ENCODE assay signal across 8 mouse cellular contexts in genomic region chr5:122778231-122779226, GRCm38 (mm10). TPM values are rescaled to one million over a fixed set of nuclear protein-coding genes. Genes with fewer than 3 reads are reported as not detected.
DNase-seq lines count a peak whose midpoint lies in the region; ATAC-seq and TF ChIP-seq lines count a peak whose summit lies in the region.

No protein-coding gene starts in this region.

- H3K9me3 ChIP-seq in hindbrain, postnatal 0 days (ENCODE audit: low read length): no peaks in the 10 kb centered on the region
- H3K9me3 ChIP-seq in liver, embryonic 11.5 days (ENCODE audit: control insufficient read depth, low read length): no peaks in the 10 kb centered on the region; the same call in 1 of the 2 replicates
- no peaks in the 10 kb centered on the region for H3K9me3 ChIP-seq in neural tube, embryonic 15.5 days (replicated peaks)

- no peaks in the 10 kb centered on the region for H3K27me3 ChIP-seq in Patski
- H3K27me3 ChIP-seq in hindbrain, postnatal 0 days (ENCODE audit: insufficient read depth, low read length): no peaks in the 10 kb centered on the region
- no peaks in the 10 kb centered on the region for H3K27me3 ChIP-seq in liver, embryonic 11.5 days (replicated peaks; ENCODE audit: control insufficient read depth, insufficient read depth, low read length)
- H3K27me3 ChIP-seq in neural tube, embryonic 15.5 days (replicated peaks): no peaks in the 10 kb centered on the region

- TF ChIP-seq CTCF in lung, adult 2 months (IDR thresholded peaks at IDR 0.05; ENCODE audit: insufficient read depth, low read length): no peak
- no peak for TF ChIP-seq CTCF in Patski (IDR thresholded peaks at IDR 0.05)
- TF ChIP-seq CTCF in embryonic fibroblast, embryonic 13.5 days (IDR thresholded peaks at IDR 0.05; ENCODE audit: borderline replicate concordance, insufficient read depth, low read length): no peak
- no peak for TF ChIP-seq CTCF in hindbrain, postnatal 0 days (IDR thresholded peaks at IDR 0.05; ENCODE audit: low read depth)

- TF ChIP-seq POLR2A in lung, adult 2 months (IDR thresholded peaks at IDR 0.05; ENCODE audit: borderline replicate concordance, extremely low read depth, low read depth, low read length): no peak
- TF ChIP-seq POLR2A in embryonic fibroblast, embryonic 13.5 days (IDR thresholded peaks at IDR 0.05; ENCODE audit: low read depth, low read length): no peak

- H3K4me1 ChIP-seq in lung, adult 2 months (ENCODE audit: control insufficient read depth, insufficient read depth, low read length): peaks cover 8% of the 10 kb centered on the region
- 0 out of 2 replicates have a peak, but pooled peaks cover 2% of the 10 kb centered on the region for H3K4me1 ChIP-seq in embryonic fibroblast, embryonic 13.5 days (ENCODE audit: control insufficient read depth, insufficient read depth, low read length)
- H3K4me1 ChIP-seq in hindbrain, postnatal 0 days (ENCODE audit: insufficient read depth, low read length): no peaks in the 10 kb centered on the region
- peaks cover 26% of the 10 kb centered on the region for H3K4me1 ChIP-seq in liver, embryonic 11.5 days (replicated peaks; ENCODE audit: control insufficient read depth, insufficient read depth, low read length)
- peaks cover 23% of the 10 kb centered on the region for H3K4me1 ChIP-seq in neural tube, embryonic 15.5 days

- H3K4me2 ChIP-seq in hindbrain, postnatal 0 days (ENCODE audit: low read depth, low read length): peak overlapping the region; percentile 84
- peak overlapping the region; percentile 97 for H3K4me2 ChIP-seq in liver, embryonic 11.5 days
- H3K4me2 ChIP-seq in neural tube, embryonic 15.5 days: peak overlapping the region; percentile 86

- in situ Hi-C loops in Patski (cut with MboI; ENCODE audit: low pct_unique_long_range_greater_than_20kb): no loop called here

- H3K4me3 ChIP-seq in lung, adult 2 months (replicated peaks; ENCODE audit: extremely low read depth, low read depth, low read length): peak overlapping the region; percentile 85
- H3K4me3 ChIP-seq in embryonic fibroblast, embryonic 13.5 days (ENCODE audit: insufficient read depth, low read length): peak overlapping the region; percentile 89
- H3K4me3 ChIP-seq in hindbrain, postnatal 0 days (ENCODE audit: low read length): peak overlapping the region; percentile 60
- peak overlapping the region; percentile 92 for H3K4me3 ChIP-seq in liver, embryonic 11.5 days (ENCODE audit: low read depth, low read length)
- H3K4me3 ChIP-seq in neural tube, embryonic 15.5 days (replicated peaks): peak overlapping the region; percentile 56

- CTCF ChIA-PET in Patski (lab: Charles Lee): no interaction called here

- peak; percentile 52 for DNase-seq in lung, adult 2 months
- no peak for DNase-seq in lung, postnatal 10 days
- DNase-seq in Patski (ENCODE audit: low read depth, low spot score): no peak
- no peak for DNase-seq in hindbrain, postnatal 0 days (ENCODE audit: low spot score)
- DNase-seq in liver, embryonic 11.5 days (ENCODE audit: low spot score): peak; percentile 54

- ATAC-seq in Patski: peak; percentile 36
- ATAC-seq in hindbrain, postnatal 0 days: peak; percentile 58
- peak; percentile 33 for ATAC-seq in liver, embryonic 11.5 days (replicated peaks; ENCODE audit: low FRiP score)
- ATAC-seq in neural tube, embryonic 15.5 days (ENCODE audit: low FRiP score): peak; percentile 62
- no peak for ATAC-seq in activated CD4-positive, CD25-positive, alpha-beta regulatory T cell, adult 4 months

- 4% methylated on average over 48 of the region's 55 CpGs for WGBS in lung, adult 2 months
- WGBS in hindbrain, postnatal 0 days: 2% methylated on average over 48 of the region's 55 CpGs
- WGBS in liver, embryonic 11.5 days: 2% methylated on average over 46 of the region's 55 CpGs
- WGBS in neural tube, embryonic 15.5 days: under 1% methylated on average over 48 of the region's 55 CpGs

- POLR2A ChIA-PET in Patski (lab: Charles Lee): interaction anchor here (0.9 to 1.5 kb wide), 4 partner anchors 9 to 63 kb away, joined by 3 to 4 read pairs (median 3); no protein-coding TSS in a partner anchor

- no peaks in the 10 kb centered on the region for H3K36me3 ChIP-seq in hindbrain, postnatal 0 days (ENCODE audit: insufficient read depth, low read length)
- H3K36me3 ChIP-seq in liver, embryonic 11.5 days (ENCODE audit: control insufficient read depth, insufficient read depth, low read length): no peaks in the 10 kb centered on the region; the same call in 1 of the 2 replicates
- H3K36me3 ChIP-seq in neural tube, embryonic 15.5 days: no peaks in the 10 kb centered on the region

- peak overlapping the region; percentile 91 for H3K9ac ChIP-seq in hindbrain, postnatal 0 days (replicated peaks; ENCODE audit: low read length)
- peak overlapping the region; percentile 94 for H3K9ac ChIP-seq in liver, embryonic 11.5 days (ENCODE audit: low read depth, low read length)
- peak overlapping the region; percentile 54 for H3K9ac ChIP-seq in neural tube, embryonic 15.5 days (replicated peaks)

- H3K27ac ChIP-seq in embryonic fibroblast, embryonic 13.5 days (ENCODE audit: insufficient read depth, low read length): no peak overlapping the region
- H3K27ac ChIP-seq in hindbrain, postnatal 0 days: peak overlapping the region; percentile 76
- H3K27ac ChIP-seq in liver, embryonic 11.5 days (ENCODE audit: low read depth, low read length): peak overlapping the region; percentile 75
- H3K27ac ChIP-seq in neural tube, embryonic 15.5 days (replicated peaks): peak overlapping the region; percentile 78

RNA-seq across cellular contexts. Expression of gene Camkk2, which starts 0.7 kb away (rescaled TPM):
- 33.3 and 35.6 TPM in 2 replicates for polyA plus RNA-seq in lung, adult 2 months (2012; rRNA removed)
- polyA plus RNA-seq in Patski (2021): 42.8 TPM
- polyA plus RNA-seq in embryonic fibroblast, embryonic 13.5 days (2011; ENCODE audit: insufficient read length, low read depth, missing spikeins): 18.8 and 22.7 TPM in 2 replicates
- total RNA-seq in hindbrain, postnatal 0 days (2014; rRNA removed): 82.0 and 112 TPM in 2 replicates
- polyA plus RNA-seq in hindbrain, postnatal 0 days (2015; fragmentation: Nextera tagmentation; extraction: Ambion mirVana): 61.8 and 65.3 TPM in 2 replicates
- polyA plus RNA-seq in liver, embryonic 11.5 days (2014; fragmentation: Nextera tagmentation; extraction: Ambion mirVana): 15.5 and 16.6 TPM in 2 replicates
- polyA plus RNA-seq in neural tube, embryonic 15.5 days (2015; fragmentation: Nextera tagmentation; extraction: Ambion mirVana): 56.7 and 69.9 TPM in 2 replicates
- polyA plus RNA-seq in activated CD4-positive, CD25-positive, alpha-beta regulatory T cell, adult 4 months (2017; shearing (Covaris generic)): 1 to 10 TPM; 2.6 to 2.8 TPM

RNA-seq across cellular contexts. Expression of gene Anapc5, which starts 42.6 kb away (rescaled TPM):
- polyA plus RNA-seq in lung, adult 2 months (2012; rRNA removed): 207 and 274 TPM in 2 replicates
- polyA plus RNA-seq in Patski (2021): 305 TPM
- 320 and 443 TPM in 2 replicates for polyA plus RNA-seq in embryonic fibroblast, embryonic 13.5 days (2011; ENCODE audit: insufficient read length, low read depth, missing spikeins)
- total RNA-seq in hindbrain, postnatal 0 days (2014; rRNA removed): 446 and 449 TPM in 2 replicates
- polyA plus RNA-seq in hindbrain, postnatal 0 days (2015; fragmentation: Nextera tagmentation; extraction: Ambion mirVana): 416 and 426 TPM in 2 replicates
- polyA plus RNA-seq in liver, embryonic 11.5 days (2014; fragmentation: Nextera tagmentation; extraction: Ambion mirVana): 392 and 418 TPM in 2 replicates
- polyA plus RNA-seq in neural tube, embryonic 15.5 days (2015; fragmentation: Nextera tagmentation; extraction: Ambion mirVana): 451 TPM in 2 replicates
- 10 to 100 TPM; 90.8 to 92.8 TPM for polyA plus RNA-seq in activated CD4-positive, CD25-positive, alpha-beta regulatory T cell, adult 4 months (2017; shearing (Covaris generic))

Comparison
In these comparisons a context has a peak if more than half of its experiments do, and no peak if none do; other contexts are left out.
1. DNase-seq: peak in lung, adult 2 months (single experiment) and liver, embryonic 11.5 days (single experiment); none in lung, postnatal 10 days (single experiment), Patski (single experiment) and hindbrain, postnatal 0 days (single experiment).
2. Peak in every context shown above with its lines, with median percentiles within 50 percentile points of each other: H3K4me3 ChIP-seq, H3K4me2 ChIP-seq and H3K9ac ChIP-seq.